Mouse (Mus musculus) limb, embryonic 12.5 days (tissue): Measurements from ENCODE around the gene Tox3. TPM values are rescaled to one million over a fixed set of nuclear protein-coding genes. Genes with fewer than 3 reads are reported as not detected.

Experiments used
- ATAC-seq: fragments of 200-750 bp; cut with Nextera tagmentation; 2 replicates; pipeline ENCODE4 v1.8.0; 2017; ENCODE audit warnings: low read depth, moderate TSS enrichment; ENCODE audit not compliant: insufficient number of reproducible peaks, insufficient read depth, low FRiP score, low TSS enrichment
- H3K27ac ChIP-seq: fragments of 300-500 bp; sonication (generic); 2 replicates; pipeline ENCODE4 v1.5.1; 2016; ENCODE audit warnings: mild to moderate bottlenecking, moderate library complexity
- H3K27me3 ChIP-seq: fragments of 300-500 bp; sonication (generic); 2 replicates; pipeline ENCODE4 v1.6.1; 2016; ENCODE audit warnings: mild to moderate bottlenecking, moderate library complexity
- H3K36me3 ChIP-seq: fragments of 300-500 bp; sonication (generic); 2 replicates; pipeline ENCODE4 v1.6.1; 2016; ENCODE audit warnings: mild to moderate bottlenecking, moderate library complexity
- H3K4me1 ChIP-seq: fragments of 300-500 bp; sonication (generic); replicated peaks from 2 replicates; pipeline ENCODE4 v1.6.1; 2016
- H3K4me2 ChIP-seq: fragments of 300-500 bp; sonication (generic); 2 replicates; pipeline ENCODE4 v1.6.1; 2016; ENCODE audit warnings: mild to moderate bottlenecking, moderate library complexity
- H3K4me3 ChIP-seq: fragments of 300-500 bp; sonication (generic); replicated peaks from 2 replicates; pipeline ENCODE4 v1.5.1; 2016; ENCODE audit warnings: mild to moderate bottlenecking
- H3K9ac ChIP-seq: fragments of 300-500 bp; sonication (generic); replicated peaks from 2 replicates; pipeline ENCODE4 v1.6.1; 2016; ENCODE audit warnings: mild to moderate bottlenecking, moderate library complexity
- H3K9me3 ChIP-seq: fragments of 300-500 bp; sonication (generic); 2 replicates; pipeline ENCODE4 v1.6.1; 2016; ENCODE audit warnings: mild to moderate bottlenecking, moderate library complexity
- WGBS: fragments of 180-500 bp; shearing (Covaris S2); methylation state at CpG from one replicate; pipeline ENCODE4 v1.1.7; 2016; 5-methylcytosine and 5-hydroxymethylcytosine counted together
- polyA plus RNA-seq: library from polyadenylated mRNA; unstranded; fragments of >200 nt; fragmentation: Nextera tagmentation; extraction: Ambion mirVana; gene quantifications from 2 replicates; pipeline ENCODE4 v1.2.1, GENCODE M21; 2016

The Tox3 gene
- 8.3 and 10.4 TPM in 2 replicates for polyA plus RNA-seq

DNA sequence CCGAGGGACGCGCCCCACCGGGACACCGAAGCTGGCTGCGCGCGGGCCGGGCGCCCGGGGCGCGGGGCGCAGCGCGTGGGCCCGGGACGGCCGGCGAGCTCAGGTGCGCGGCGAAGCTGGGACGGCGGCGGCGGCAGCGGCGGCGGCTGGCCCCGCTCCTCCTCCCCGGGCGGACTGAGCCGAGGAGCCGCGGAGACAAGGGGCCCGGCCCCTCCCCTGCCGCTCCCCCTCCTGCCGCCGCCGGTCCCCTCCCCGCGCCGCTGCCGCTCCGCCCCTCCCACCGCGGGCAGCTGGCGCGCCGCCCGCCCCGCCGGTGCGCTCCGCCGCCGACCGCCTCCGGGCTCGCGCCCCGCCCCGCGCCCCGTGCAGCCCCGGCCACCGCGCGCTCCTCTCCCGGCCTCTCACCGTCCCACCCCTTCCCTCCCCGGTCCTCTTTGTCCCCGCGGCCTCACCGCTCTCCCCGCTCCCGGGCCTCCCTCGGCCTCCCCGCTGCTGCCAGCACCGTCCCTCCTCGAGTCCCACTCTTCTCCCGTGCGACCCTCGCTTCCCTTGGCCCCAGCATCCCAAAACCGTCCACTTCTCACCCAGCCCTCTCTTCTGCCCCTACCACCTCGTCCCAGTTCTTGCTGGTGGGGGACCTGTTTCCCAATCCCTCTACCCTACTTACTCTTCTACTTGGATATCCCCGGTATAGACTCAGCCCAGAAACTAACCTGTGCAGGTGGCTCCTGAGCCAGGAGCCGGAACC is at the start of gene Tox3:
TSS of gene Tox3 (minus strand) at position 166 of the 748 bp plus-strand sequence.
- peak; percentile 49 for ATAC-seq
- no peaks in the 10 kb centered on the region for H3K9me3 ChIP-seq
- H3K27ac ChIP-seq: peak within 1 kb of the TSS; percentile 79
- H3K36me3 ChIP-seq: no peaks in the 10 kb centered on the region
- WGBS: 4% methylated on average over 39 of the region's 89 CpGs
- H3K4me1 ChIP-seq: peaks cover 27% of the 10 kb centered on the region
- H3K4me3 ChIP-seq: peak within 1 kb of the TSS; percentile 79
- H3K9ac ChIP-seq: peak within 1 kb of the TSS; percentile 86
- peaks cover 44% of the 10 kb centered on the region for H3K27me3 ChIP-seq
- peak within 1 kb of the TSS; percentile 82 for H3K4me2 ChIP-seq

DNA sequence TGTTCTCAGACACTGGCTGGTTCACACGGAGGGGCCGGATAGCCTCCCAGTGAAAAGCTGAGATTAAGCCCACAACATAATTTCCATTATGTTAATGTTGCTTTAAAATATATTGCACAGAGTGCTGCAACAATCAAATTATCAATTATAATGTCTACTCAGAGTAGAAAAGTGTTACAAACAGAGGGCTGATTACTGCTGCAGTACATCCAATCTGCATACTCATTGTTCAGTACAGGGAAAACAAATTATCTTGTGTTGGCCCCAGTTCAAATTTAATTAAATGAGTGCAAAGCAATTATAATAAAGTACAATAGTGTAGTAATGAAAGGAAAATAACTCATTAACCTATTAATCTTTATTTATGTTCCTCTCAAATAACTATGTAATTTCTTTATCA is 44.5 kb upstream of the Tox3 start:
- Histone ChIP-seq H3K27ac (no peak overlapping the region), H3K4me3 (no peak overlapping the region), H3K9me3 (no peaks in the 10 kb centered on the region), H3K4me1 (no peaks in the 10 kb centered on the region), H3K27me3 (no peaks in the 10 kb centered on the region), H3K36me3 (no peaks in the 10 kb centered on the region), H3K9ac (no peak overlapping the region), H3K4me2 (no peak overlapping the region)
- ATAC-seq: no peak
- WGBS: 93% methylated on average over 2 of the region's 2 CpGs

DNA sequence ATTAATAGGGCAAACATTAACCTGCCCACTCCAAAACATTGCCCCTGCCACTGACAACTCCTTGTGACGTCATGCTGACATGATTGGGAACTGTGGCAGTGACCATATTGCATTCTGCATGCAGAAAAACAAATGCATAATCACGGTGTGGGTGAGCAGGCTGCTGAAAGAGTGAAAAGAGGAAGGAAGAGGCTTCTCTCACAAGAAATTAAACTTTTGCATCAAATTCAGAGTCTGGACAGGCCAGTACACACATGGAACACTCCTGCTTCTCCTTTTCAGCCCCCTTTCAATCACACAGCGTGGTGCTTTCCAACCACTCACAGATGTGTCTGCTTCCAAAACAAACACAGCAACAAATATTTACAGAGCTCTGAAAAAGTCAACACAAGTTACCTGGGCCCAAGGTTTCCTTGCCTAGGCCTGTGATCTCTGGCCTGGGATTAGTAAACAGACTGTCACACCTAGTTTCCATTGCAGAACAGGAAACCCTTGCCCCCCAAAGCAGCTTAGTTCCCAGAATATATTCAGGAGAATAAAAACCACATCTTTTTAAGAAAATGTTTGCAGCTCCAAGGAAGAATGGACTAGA is 43.4 kb upstream of the Tox3 start:
- Histone ChIP-seq H3K9ac (no peak overlapping the region), H3K9me3 (no peaks in the 10 kb centered on the region), H3K4me1 (no peaks in the 10 kb centered on the region), H3K36me3 (no peaks in the 10 kb centered on the region), H3K27me3 (no peaks in the 10 kb centered on the region), H3K4me3 (no peak overlapping the region), H3K4me2 (no peak overlapping the region), H3K27ac (no peak overlapping the region)
- ATAC-seq: no peak
- 74% methylated on average over 3 of the region's 3 CpGs for WGBS

DNA sequence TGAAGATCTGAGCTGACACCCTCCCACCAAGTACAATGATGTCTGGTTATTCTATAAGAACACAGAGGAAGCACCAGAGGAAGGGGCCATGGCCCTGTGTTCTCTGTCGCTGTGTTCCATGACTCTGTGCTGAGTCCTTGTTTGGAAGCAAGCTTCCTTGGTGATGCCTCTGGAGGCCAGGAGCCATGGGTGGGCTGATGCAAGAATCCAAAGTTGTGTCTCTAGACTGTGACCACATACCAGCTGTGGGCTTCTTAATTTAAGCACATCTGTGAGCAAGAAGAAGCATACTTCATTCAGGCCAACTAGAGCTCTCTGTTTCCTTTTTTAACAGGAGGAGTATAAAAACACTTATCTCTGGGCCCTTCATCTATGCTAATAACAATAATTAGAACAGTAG is 42.7 kb upstream of the Tox3 start:
- Histone ChIP-seq H3K4me2 (no peak overlapping the region), H3K4me3 (no peak overlapping the region), H3K9ac (no peak overlapping the region), H3K36me3 (no peaks in the 10 kb centered on the region), H3K4me1 (no peaks in the 10 kb centered on the region), H3K27ac (no peak overlapping the region), H3K9me3 (no peaks in the 10 kb centered on the region), H3K27me3 (no peaks in the 10 kb centered on the region)
- no peak for ATAC-seq
- 95% methylated on average over 1 of the region's 1 CpGs for WGBS

DNA sequence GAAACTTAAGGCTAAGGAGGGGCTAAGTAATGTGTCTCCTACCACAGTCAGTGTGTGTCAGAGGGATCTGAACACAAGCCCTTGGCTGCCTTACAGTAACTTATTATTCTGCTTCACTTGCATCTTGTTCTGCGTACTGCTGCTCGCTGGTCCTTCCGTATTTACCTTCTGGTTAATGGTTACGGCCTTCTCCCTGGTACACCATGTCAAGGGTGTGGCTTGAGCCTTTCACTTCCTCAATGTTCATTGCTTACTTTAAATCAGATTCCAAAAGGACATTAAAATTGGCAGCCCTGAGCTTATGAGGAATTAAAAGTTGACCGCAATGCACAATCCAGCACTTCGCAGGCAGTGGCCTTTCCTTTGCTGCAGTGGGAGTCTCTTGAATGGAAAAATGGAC is 30.9 kb upstream of the Tox3 start:
- Histone ChIP-seq H3K4me1 (no peaks in the 10 kb centered on the region), H3K9me3 (no peaks in the 10 kb centered on the region; the same call in 1 of the 2 replicates), H3K27me3 (no peaks in the 10 kb centered on the region), H3K4me2 (no peak overlapping the region), H3K36me3 (no peaks in the 10 kb centered on the region), H3K27ac (no peak overlapping the region), H3K9ac (no peak overlapping the region), H3K4me3 (no peak overlapping the region)
- no peak for ATAC-seq
- WGBS: 95% methylated on average over 6 of the region's 6 CpGs

DNA sequence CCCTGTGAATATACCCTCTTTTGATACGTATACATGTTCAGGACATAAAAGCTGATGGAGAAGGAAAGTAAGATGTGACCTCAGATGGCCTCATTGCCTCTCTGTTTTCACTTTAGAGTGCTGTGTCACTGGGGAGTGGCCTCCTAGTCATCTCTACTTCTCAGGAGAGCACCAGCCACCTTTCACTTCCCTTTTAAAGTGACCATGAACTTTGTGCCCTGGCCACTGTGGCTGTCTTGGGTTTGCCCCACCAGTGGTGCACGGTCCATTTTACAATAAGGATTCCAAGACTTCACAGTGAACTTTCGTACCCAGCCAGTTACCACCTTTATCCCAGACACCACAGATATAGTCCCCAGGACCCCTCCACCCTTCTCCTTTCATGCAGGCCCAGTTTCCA is 29.9 kb upstream of the Tox3 start:
- no peak overlapping the region for H3K9ac ChIP-seq
- WGBS: 96% methylated on average over 3 of the region's 3 CpGs
- ATAC-seq: no peak
- H3K27ac ChIP-seq: no peak overlapping the region
- H3K9me3 ChIP-seq: no peaks in the 10 kb centered on the region; the same call in 1 of the 2 replicates
- no peaks in the 10 kb centered on the region for H3K36me3 ChIP-seq
- H3K4me2 ChIP-seq: no peak overlapping the region
- H3K4me3 ChIP-seq: no peak overlapping the region
- no peaks in the 10 kb centered on the region for H3K27me3 ChIP-seq
- no peaks in the 10 kb centered on the region for H3K4me1 ChIP-seq

DNA sequence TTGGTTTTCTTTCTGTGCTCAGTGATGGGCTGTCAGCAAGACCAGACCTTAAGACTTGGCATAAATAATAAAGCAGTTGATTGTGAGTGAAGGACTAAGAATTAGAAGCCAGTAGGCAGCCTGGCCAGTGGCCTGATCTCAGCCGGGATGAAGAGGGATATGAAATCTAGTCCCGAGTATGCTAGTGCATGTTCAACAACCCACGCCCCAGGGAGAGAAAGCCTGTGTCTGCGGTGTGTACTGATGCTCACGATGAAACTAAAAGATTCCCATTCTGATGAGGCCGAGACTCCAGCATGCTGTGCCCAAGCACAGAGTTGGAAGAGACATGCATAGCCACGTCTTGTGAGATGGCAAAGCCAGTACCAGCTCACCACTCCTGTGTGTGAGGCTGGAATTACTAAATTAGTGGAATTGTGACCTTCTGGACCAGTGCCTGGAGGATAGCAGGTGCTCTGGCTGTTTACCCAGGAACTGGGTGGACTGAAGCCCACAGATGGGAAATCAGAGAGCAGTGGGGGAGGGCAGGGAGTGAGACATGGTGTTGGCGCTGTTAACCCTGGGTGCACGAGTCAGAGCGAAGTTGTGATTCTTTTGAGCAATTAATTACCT is 23.6 kb upstream of the Tox3 start:
- H3K9me3 ChIP-seq: no peaks in the 10 kb centered on the region
- H3K4me1 ChIP-seq: no peaks in the 10 kb centered on the region
- H3K36me3 ChIP-seq: no peaks in the 10 kb centered on the region
- peaks cover 4% of the 10 kb centered on the region; the same call in 1 of the 2 replicates for H3K27me3 ChIP-seq
- H3K4me2 ChIP-seq: no peak overlapping the region
- no peak for ATAC-seq
- 87% methylated on average over 10 of the region's 10 CpGs for WGBS
- H3K4me3 ChIP-seq: no peak overlapping the region
- no peak overlapping the region for H3K27ac ChIP-seq
- no peak overlapping the region for H3K9ac ChIP-seq

DNA sequence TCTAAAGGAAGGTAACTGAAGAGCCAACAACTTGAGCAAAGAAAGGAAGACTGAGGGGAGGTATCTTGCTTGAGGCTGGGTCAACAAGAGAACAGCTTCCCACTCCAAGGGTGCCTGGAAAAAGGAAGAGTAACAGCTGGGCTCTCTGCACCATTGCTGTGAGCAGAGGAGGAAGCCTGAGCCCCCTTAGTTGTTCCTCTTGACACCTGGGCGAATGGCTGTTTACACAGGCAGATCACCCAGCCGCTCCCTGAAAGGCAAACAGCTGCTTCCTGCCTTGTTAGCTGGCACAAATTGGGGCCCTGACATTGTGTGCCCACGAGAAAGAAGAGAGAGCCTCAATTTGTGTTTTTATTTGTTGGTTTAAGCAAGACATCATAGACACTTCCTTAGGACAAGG is 21.7 kb upstream of the Tox3 start:
- no peaks in the 10 kb centered on the region for H3K36me3 ChIP-seq
- no peak overlapping the region for H3K4me2 ChIP-seq
- ATAC-seq: no peak
- no peak overlapping the region for H3K4me3 ChIP-seq
- no peaks in the 10 kb centered on the region for H3K4me1 ChIP-seq
- H3K27ac ChIP-seq: no peak overlapping the region
- peaks cover 4% of the 10 kb centered on the region; the same call in 1 of the 2 replicates for H3K27me3 ChIP-seq
- 21% methylated on average over 3 of the region's 3 CpGs for WGBS
- no peak overlapping the region for H3K9ac ChIP-seq
- no peaks in the 10 kb centered on the region for H3K9me3 ChIP-seq

DNA sequence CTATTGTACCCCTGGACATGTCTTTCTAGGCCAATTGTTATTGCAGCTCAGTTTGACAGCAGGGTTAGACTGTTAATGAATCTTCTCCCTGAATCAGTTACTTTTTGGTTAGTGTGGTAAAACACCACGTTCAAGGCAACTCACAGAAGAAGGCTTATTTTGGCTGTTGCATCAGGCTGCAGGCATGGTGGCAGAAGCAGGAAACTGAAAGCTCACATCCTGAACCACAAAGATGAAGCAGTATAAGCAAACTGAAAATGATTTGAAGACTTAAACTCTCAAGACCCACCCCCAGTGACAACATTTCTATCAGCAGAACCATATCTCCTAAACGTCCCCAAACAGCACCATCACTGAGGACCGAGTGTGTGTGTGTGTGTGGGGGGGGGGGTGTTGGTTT is 8.6 kb upstream of the Tox3 start:
- Histone ChIP-seq H3K27me3 (no peaks in the 10 kb centered on the region), H3K9me3 (peaks cover 4% of the 10 kb centered on the region; the same call in 1 of the 2 replicates), H3K4me1 (no peaks in the 10 kb centered on the region), H3K27ac (no peak overlapping the region), H3K4me3 (no peak overlapping the region), H3K9ac (no peak overlapping the region), H3K4me2 (no peak overlapping the region), H3K36me3 (no peaks in the 10 kb centered on the region)
- no peak for ATAC-seq
- WGBS: 72% methylated on average over 3 of the region's 3 CpGs

DNA sequence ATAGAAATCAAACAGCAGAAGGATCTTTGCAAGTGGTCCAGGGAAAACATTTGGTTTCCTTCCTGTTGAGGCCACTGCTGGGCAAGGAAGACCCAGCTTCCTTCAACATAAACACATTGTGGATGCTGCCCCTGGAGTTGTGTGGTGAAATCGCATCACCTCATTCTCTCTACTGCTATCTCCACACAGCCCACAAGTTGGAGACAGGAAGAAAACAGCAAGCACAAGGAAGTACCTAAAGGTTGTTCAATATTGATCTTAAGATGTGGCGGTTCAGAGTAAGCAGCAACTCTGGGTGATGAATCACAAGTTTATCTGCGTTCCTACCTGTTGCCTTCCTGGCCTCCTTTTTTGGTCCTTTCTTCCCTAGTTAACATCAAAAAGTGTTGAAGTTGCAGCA is 6.6 kb upstream of the Tox3 start:
- WGBS: 94% methylated on average over 3 of the region's 3 CpGs
- Histone ChIP-seq H3K36me3 (no peaks in the 10 kb centered on the region), H3K27ac (no peak overlapping the region), H3K9me3 (no peaks in the 10 kb centered on the region; the same call in 1 of the 2 replicates), H3K4me2 (no peak overlapping the region), H3K27me3 (peaks cover 10% of the 10 kb centered on the region; the same call in 1 of the 2 replicates), H3K9ac (no peak overlapping the region), H3K4me1 (peaks cover 3% of the 10 kb centered on the region), H3K4me3 (no peak overlapping the region)
- ATAC-seq: no peak

DNA sequence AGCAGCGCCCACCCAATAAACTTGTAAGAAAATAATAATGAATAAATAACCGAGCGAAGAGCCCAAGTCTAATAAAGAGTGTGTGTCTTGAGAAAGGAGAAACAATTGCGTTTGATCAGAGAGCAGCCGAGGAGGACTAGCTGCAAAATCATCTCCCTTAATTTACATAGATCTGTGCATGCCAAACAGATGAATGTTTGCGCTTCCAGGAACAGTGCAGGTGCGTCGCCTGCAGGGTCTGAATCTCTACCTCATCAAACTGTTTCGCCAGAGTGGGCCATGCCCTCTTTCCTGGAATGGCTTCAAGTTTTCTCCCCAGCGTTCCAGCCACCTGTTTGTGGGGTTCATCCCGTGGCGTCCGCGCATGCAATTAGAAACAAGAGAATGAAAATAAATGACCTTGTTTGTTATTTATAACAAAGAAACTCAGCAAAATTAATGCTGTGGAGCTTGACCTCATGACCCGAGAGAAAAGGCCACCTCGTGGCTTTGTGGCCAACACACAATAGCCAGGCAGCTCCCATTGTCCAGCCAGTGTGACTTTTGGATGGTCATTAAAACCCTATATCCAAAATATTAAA is 5.9 kb upstream of the Tox3 start:
- 77% methylated on average over 16 of the region's 16 CpGs for whole genome bisulfite sequencing
- Histone ChIP-seq H3K27me3 (peaks cover 18% of the 10 kb centered on the region), H3K4me2 (no peak overlapping the region), H3K4me1 (peaks cover 11% of the 10 kb centered on the region), H3K27ac (no peak overlapping the region), H3K36me3 (no peaks in the 10 kb centered on the region), H3K4me3 (no peak overlapping the region), H3K9me3 (no peaks in the 10 kb centered on the region; the same call in 1 of the 2 replicates), H3K9ac (no peak overlapping the region)
- ATAC-seq: no peak
